Mouse (Mus musculus): ENCODE measurements at regions not wholly inside any gene's neighbourhood (a gene's known extent, or its start where the extent isn't known, plus 50 kb on each side); places are given as distances from the start of the nearest gene placed in this dataset.

DNA sequence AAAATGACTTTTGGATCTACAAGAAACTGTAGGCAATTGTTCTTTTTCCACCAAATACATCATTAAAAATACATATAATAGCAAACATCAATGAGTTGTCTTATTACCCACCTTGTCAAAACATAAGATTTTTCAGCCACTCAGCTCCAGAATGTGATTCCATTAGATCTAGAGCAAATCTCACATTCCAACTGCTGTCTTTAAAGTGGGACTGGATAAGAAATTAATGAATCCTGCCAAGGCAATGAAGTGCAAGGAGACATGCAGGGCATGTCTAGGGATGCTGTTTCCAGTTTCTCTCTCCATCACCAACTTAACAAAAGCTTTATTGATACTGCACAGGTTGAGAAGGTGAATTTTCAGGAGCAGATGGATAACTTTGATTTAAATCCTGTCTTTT, 513.7 kb upstream of the Dmac1 start:
- in situ Hi-C loops (cut with MboI; ENCODE audit: low pct_ligation_motif_present, low pct_unique_long_range_greater_than_20kb, low sequenced_read_pairs) (no loop called here), dilution Hi-C loops (cut with MboI; ENCODE audit: extremely low pct_ligation_motif_present, extremely low pct_unique_long_range_greater_than_20kb, low sequenced_read_pairs) (no loop called here)
- H3K79me2 ChIP-seq (replicated peaks; ENCODE audit: control insufficient read depth, extremely low read depth, insufficient read depth, poor library complexity, severe bottlenecking): no peaks in the 10 kb centered on the region
- no peaks in the 10 kb centered on the region for H3K36me3 ChIP-seq (replicated peaks in 1 of 2; ENCODE audit: control insufficient read depth in 1 of 2, insufficient read depth in 1 of 2, low read length in 1 of 2)
- no peaks in the 10 kb centered on the region for H3K27me3 ChIP-seq (replicated peaks)
- TF ChIP-seq ETS1 (conservative IDR thresholded peaks at IDR 0.05; ENCODE audit: low read depth, low read length): no peak
- TF ChIP-seq MAX (IDR thresholded peaks at IDR 0.05; ENCODE audit: low read length): no peak
- TF ChIP-seq PAX5 (IDR thresholded peaks at IDR 0.05; ENCODE audit: low read length): no peak
- TF ChIP-seq IRF4 (IDR thresholded peaks at IDR 0.05; ENCODE audit: low read depth, low read length): no peak
- no peak for TF ChIP-seq BHLHE40 (IDR thresholded peaks at IDR 0.05; ENCODE audit: low read depth, low read length)
- no peak for TF ChIP-seq HCFC1 (IDR thresholded peaks at IDR 0.05; ENCODE audit: low read depth, low read length)
- no peak for TF ChIP-seq POLR2A (IDR thresholded peaks at IDR 0.05; ENCODE audit: low read depth, low read length)
- no peak for TF ChIP-seq ZKSCAN1 (IDR thresholded peaks at IDR 0.05; ENCODE audit: borderline replicate concordance, low read depth, low read length)
- TF ChIP-seq CHD2 (IDR thresholded peaks at IDR 0.05; ENCODE audit: low read length): no peak
- no peak for TF ChIP-seq UBTF (IDR thresholded peaks at IDR 0.05; ENCODE audit: low read depth, low read length)
- no peak for TF ChIP-seq E2F4 (IDR thresholded peaks at IDR 0.05; ENCODE audit: insufficient replicate concordance, low read depth, low read length)
- H3K9ac ChIP-seq (ENCODE audit: insufficient read depth, low read depth): no peak overlapping the region
- no peaks in the 10 kb centered on the region for H3K4me1 ChIP-seq (ENCODE audit: control insufficient read depth in 1 of 2, insufficient read depth in 2 of 2)
- DNase-seq (ENCODE audit: extremely low read depth): no peak
- H3K4me2 ChIP-seq (ENCODE audit: insufficient read depth, low read depth, poor library complexity, severe bottlenecking): no peak overlapping the region
- H3K27ac ChIP-seq (ENCODE audit: insufficient read depth, low read depth): no peak overlapping the region
- H3K9me3 ChIP-seq (replicated peaks; ENCODE audit: low read length): peaks cover 16% of the 10 kb centered on the region
- H3K4me3 ChIP-seq (replicated peaks in 1 of 3; ENCODE audit: low read depth in 2 of 3, low read length in 2 of 3, poor library complexity in 1 of 3): no peak overlapping the region

DNA sequence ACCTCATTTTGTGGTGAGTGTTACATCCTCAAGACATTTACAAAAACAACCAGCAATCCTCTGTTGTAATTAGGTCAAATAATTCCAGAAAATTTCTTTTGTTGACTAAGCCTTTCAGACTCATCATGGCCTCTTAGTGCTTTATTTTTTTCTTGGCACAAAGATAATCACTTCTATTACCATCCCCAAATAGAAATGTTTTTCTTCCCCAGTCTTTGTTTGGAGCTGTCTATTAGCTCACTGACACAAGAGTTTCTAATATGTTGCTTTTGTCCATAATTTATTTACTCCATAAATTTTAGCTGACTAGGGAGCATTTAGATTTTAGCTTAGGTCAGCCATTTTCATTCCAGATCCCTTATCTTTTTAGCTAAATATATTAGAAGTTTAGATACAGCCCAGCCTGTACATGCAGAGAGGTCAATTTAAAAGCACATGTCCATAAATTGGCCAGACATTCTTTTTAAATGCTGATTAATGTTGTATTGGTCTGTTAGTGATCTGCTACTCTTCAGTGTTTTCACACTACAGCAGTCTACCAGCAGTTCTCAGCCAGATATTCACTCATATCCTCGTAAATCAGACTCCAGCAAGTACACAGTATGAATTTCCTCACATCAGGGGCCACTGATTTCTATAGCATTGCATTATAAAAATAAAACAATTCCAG, 513.0 kb upstream of the Dmac1 start:
- in situ Hi-C loops (cut with MboI; ENCODE audit: low pct_ligation_motif_present, low pct_unique_long_range_greater_than_20kb, low sequenced_read_pairs): no loop called here
- H3K27me3 ChIP-seq (replicated peaks): no peaks in the 10 kb centered on the region
- no peaks in the 10 kb centered on the region for H3K79me2 ChIP-seq (replicated peaks; ENCODE audit: control insufficient read depth, extremely low read depth, insufficient read depth, poor library complexity, severe bottlenecking)

More for the DNA sequence above, 513.0 kb upstream of the Dmac1 start:
- dilution Hi-C loops (cut with MboI; ENCODE audit: extremely low pct_ligation_motif_present, extremely low pct_unique_long_range_greater_than_20kb, low sequenced_read_pairs): no loop called here
- no peak overlapping the region for H3K9ac ChIP-seq (ENCODE audit: insufficient read depth, low read depth)
- H3K4me2 ChIP-seq (ENCODE audit: insufficient read depth, low read depth, poor library complexity, severe bottlenecking): no peak overlapping the region
- H3K36me3 ChIP-seq (replicated peaks in 1 of 2; ENCODE audit: control insufficient read depth in 1 of 2, insufficient read depth in 1 of 2, low read length in 1 of 2): no peaks in the 10 kb centered on the region
- H3K27ac ChIP-seq (ENCODE audit: insufficient read depth, low read depth): no peak overlapping the region
- H3K4me1 ChIP-seq (ENCODE audit: control insufficient read depth in 1 of 2, insufficient read depth in 2 of 2): no peaks in the 10 kb centered on the region
- no peak for DNase-seq (ENCODE audit: extremely low read depth)
- peaks cover 20% of the 10 kb centered on the region for H3K9me3 ChIP-seq (replicated peaks; ENCODE audit: low read length)
- no peak overlapping the region for H3K4me3 ChIP-seq (replicated peaks in 1 of 3; ENCODE audit: low read depth in 2 of 3, low read length in 2 of 3, poor library complexity in 1 of 3)
- TF ChIP-seq ELF1 (IDR thresholded peaks at IDR 0.05; ENCODE audit: low read depth, low read length) (no peak), CTCF (conservative IDR thresholded peaks at IDR 0.05 in 1 of 2, IDR thresholded peaks at IDR 0.05 in 1 of 2; ENCODE audit: low read depth in 2 of 2, low read length in 2 of 2) (no peak), ZNF384 (IDR thresholded peaks at IDR 0.05; ENCODE audit: low read depth, low read length) (no peak), POLR2AphosphoS2 (IDR thresholded peaks at IDR 0.05; ENCODE audit: low read depth, low read length) (no peak), POLR2A (IDR thresholded peaks at IDR 0.05; ENCODE audit: low read depth, low read length) (no peak), RAD21 (IDR thresholded peaks at IDR 0.05; ENCODE audit: low read depth, low read length) (no peak), TCF12 (IDR thresholded peaks at IDR 0.05; ENCODE audit: low read depth, low read length) (no peak), ZC3H11A (IDR thresholded peaks at IDR 0.05; ENCODE audit: low read depth, low read length) (no peak), TBP (conservative IDR thresholded peaks at IDR 0.05; ENCODE audit: low read depth, low read length) (no peak), NELFE (IDR thresholded peaks at IDR 0.05; ENCODE audit: low read depth, low read length) (no peak), HCFC1 (IDR thresholded peaks at IDR 0.05; ENCODE audit: low read depth, low read length) (no peak), MAZ (IDR thresholded peaks at IDR 0.05; ENCODE audit: low read depth, low read length) (no peak), MAX (IDR thresholded peaks at IDR 0.05; ENCODE audit: low read length) (no peak), JUND (conservative IDR thresholded peaks at IDR 0.05; ENCODE audit: low read depth, low read length) (no peak), CHD2 (IDR thresholded peaks at IDR 0.05; ENCODE audit: low read length) (no peak)

All from CH12.LX (cell line).